Mouse (Mus musculus) thymus, postnatal 36 days (tissue): ENCODE measurements around the gene Neu4.
"Not testable (repeated sequence)": the region's sequence is repeated elsewhere in the genome, so short reads cannot be mapped to it uniquely, and the experiment has no call there.

Experiments
- DNase-seq, 2 experiments: peaks; one replicate each; pipeline ENCODE4 v3.0.0; 2022; ENCODE audit warnings: mixed read lengths in 2 of 2

Neu4 gene

DNA sequence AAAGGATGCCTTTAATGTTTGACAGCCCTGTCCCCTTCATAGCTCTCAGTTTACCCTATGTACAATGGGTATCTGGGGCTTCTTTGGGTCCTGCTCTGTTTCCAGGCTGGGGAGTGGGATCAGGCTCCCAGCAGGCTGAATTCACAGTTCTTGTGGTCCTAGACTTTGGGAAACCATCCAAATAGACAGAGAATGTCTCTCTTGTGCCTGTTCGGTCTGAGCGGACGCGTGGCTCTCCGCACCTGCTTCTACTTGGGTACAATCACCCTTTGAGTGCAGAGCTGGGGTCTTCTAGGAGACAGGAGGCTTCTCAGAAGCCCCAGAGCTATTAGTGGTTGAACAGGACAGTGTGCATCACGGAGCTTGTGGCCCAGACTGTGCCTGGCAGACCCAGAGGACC, at the start of gene Neu4:
TSS of gene Neu4 (plus strand) at position 301 of the 400 bp plus-strand sequence.
- DNase-seq: no peak

DNA sequence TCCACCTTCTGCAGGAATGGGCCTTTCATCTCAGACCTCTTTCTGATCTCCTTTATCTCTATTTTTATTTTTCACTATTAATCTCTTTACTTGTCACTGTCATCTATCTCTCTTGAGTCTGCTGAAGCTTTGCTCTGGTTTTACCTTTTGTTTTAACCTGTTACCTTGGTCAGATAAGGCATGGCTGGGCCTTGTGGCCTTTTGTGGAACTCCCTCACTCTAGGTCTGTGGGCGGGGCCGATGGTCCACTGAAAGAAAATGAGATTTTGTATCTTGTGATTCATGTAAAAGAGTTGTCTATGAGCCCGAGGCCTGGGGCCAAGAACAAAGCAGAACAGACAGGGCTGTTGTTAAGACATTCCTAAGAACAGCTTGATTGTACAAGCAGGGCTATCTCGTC, 49.5 kb upstream of the Neu4 start:
- not testable (repeated sequence) for DNase-seq

DNA sequence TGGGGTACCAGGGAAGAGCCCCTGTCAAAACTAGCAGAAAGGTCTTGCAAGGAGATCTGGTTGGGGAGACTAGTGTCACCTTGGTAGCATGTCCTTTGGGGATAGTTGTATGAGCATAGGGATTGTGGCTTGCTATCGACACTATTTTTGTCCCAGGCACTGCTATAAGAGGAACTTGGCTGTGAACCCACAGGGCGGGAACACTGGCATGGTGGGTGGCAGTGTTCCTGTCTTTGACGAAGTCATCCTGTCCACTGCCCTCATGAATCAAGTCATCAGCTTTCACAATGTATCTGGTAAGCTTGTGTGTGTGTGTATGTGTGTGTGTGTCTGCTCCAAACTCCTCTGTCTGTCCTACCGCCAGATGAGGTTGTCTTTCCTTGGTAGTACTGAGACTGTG, 44.5 kb upstream of the Neu4 start:
- DNase-seq: not testable (repeated sequence)

DNA sequence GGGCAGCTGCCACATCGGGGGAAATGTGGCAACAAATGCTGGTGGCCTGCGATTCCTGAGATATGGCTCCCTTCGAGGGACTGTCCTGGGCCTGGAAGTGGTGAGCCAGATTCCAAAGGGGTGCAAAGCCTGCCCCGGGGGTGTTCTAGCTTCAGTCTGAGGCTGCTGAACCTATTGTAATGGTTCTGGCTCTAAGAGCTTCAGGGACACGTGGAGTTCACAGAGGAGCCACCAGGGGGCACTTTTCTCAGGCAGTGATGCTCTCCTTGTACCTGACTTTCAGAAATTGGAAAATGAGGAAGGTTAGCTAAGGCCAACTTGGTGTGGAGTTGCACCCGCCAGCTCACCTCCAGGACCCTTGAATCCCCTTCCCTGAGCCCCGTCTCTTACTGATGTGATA, 42.0 kb upstream of the Neu4 start:
- DNase-seq: not testable (repeated sequence)

DNA sequence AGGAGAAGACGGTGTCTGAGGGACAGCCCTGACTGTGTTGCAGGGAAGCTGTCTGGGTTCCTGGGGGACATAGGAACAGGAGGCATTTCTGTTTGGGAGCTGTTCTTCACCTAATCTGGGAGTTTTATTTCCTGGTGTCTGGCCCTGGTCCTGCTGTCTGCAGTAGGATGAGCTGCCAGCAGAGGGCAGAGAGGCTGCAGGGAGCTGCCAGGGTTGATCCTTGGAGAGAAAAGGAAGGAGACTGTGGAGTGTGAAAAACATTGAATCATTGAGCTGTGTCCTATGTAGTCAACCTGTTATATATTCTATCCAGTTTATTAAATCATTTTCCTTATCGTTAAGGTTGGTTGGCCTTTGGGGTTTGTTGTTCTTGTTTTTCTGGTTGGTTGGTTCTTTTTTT, 39.3 kb upstream of the Neu4 start:
- DNase-seq: not testable (repeated sequence)

DNA sequence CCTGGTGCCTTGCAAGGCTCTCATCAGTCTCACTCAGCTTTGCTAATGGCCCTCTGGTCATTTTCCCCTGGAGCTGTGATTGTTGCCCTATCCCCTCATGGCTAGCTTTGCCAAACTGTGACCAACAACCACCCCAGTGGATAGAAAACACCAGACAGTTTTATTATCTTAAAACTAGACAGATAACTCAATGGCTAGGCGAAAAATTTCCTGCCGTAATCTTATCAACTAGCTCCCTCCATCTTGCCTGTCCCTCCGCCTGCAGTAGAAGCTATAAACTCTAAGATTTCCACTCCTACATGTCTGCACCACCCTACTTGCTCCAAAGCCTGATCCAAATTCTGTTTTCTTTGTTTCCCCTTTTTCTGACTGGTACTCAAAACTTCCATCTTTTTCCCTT, 34.1 kb upstream of the Neu4 start:
- no peak for DNase-seq

DNA sequence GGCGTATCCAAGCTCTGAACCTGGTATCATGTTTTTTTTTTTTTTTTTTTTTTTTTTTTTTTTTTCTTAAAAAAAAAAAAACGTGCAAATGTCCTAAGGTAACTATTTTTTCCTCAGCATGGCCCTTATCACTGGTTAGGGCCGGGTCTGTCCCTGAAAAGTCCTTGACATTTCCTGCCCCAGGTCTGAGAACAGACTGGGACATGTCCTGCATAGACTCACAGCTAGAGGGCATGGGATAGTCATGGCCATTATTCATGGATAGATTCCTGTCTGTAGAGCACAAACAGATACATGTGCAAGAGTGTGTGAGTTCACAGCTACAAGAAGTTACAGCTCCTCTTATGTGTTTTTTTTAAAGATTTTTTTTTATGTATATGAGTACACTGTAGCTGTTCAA, 31.5 kb upstream of the Neu4 start:
- DNase-seq: no peak

DNA sequence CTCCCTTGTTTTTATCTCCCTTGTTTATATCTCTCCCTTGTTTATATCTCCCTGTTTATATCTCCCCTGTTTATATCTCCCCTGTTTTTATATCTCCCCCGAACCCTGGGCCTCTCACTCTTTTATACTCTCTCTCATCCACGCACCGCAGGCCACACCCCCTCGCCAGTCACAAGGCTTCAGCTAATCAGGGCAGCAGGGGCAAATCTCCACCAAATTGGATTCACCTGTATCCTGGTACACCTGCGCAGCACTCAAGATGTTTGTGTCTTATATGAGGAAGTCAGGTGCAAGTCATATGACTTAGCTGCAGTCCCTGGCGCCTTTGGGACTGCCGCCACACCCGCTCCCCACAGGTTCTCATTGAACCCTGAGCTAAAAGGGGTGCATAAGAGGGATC, 30.0 kb upstream of the Neu4 start, which contains the start of gene Gal3st2c:
TSS of gene Gal3st2c (plus strand) at position 301 of the 400 bp plus-strand sequence.
- DNase-seq: not testable (repeated sequence)

DNA sequence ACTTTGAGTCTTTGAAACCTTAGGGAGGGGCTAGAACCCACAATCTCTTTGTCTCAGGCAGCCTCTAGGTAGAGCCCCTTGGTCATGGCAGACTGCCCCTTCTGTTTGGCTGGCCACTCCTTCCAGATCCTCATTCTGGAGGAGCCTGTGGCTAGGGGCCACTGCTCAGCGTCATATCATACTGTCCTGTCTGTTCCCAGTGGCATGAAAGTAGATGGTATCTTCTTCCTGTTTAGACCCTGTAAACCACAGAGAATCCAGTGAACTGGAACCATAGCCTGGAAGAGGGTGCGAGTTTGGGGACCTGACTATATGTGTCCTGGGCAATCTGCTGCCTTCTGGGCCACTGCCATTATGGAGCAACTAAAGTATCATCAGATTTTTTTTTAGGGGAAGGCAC, 29.2 kb upstream of the Neu4 start:
- not testable (repeated sequence) for DNase-seq

DNA sequence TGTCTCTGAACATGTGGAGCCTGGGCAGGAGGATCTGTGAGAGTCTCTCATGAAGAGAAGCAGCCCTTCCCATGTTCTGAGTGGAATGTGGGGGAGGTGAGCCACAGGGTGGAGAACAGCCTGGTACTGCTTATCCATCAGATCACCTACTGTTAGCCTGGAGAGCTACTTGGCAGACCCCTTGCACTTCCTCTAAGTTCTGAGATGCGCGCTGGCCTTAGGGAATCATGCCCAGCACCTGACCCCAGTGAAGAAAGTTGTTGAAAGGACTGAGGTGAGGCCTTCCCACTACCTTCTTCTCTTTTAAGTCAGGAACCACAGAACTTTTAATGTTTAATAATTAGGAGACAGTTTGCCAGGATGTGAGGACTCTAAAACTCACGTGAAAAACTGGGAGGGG, 28.8 kb upstream of the Neu4 start:
- not testable (repeated sequence) for DNase-seq

DNA sequence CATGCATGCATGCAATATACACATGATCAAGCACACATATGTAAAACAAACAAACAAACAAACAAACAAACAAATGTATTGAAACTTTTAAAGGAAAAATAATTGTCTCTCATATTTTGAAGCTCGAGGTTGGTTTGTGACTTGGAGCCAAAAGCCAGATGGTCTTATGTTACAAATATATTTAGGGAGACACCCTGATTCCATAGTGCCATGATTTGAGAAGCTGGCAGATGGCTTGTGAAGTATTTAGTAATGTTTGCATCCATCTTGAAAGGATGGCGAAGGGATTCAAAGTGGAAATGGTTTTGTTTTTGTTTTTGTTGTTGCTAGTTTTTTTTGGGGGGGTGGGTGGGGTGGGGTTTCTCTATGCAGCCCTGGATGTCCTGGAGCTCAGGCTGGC, 19.2 kb upstream of the Neu4 start:
- DNase-seq: no peak

DNA sequence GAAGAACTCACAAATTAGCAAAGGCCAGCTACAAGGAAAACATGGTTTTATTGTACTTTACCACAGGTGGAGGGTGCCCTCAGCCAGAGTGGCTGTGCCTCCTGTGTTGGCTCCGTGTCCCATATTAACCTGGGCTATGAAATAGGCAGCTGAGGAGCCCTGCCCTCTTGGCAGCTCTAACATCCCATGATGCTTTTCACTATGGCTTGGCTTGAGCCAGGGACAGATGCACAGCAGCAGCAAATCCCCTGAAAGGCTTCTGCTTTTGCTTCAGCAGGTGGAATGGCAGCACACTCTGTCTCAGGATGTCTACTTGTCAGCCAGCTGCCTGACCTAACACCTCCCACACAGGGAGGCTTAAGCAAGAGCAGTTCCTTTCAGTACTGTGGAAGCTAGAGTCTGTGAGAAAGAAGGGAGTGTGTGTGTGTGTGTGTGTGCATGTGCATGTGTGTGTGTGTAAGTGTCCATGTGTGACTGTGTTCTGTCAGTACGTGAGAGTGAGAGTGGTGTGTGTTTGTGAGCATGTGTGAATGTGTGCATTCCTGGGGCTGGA, 14.2 kb upstream of the Neu4 start:
- not testable (repeated sequence) for DNase-seq

DNA sequence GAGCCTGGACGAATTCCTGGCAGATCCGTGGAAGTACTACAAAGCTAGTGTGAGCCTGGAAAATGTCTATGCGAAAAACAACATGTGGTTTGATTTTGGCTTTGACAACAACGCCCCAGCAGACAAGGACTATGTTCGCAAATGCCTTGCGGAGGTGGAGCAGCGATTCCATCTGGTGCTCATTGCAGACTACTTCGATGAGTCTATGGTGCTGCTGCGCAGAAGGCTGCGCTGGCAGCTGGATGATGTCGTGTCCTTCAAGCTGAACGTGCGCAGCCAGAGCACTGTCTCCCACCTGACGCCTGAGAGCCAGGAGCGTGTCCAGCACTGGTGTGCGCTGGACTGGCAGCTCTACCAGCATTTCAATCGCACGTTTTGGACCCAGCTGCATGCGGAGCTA, 11.4 kb upstream of the Neu4 start:
- not testable (repeated sequence) for DNase-seq

DNA sequence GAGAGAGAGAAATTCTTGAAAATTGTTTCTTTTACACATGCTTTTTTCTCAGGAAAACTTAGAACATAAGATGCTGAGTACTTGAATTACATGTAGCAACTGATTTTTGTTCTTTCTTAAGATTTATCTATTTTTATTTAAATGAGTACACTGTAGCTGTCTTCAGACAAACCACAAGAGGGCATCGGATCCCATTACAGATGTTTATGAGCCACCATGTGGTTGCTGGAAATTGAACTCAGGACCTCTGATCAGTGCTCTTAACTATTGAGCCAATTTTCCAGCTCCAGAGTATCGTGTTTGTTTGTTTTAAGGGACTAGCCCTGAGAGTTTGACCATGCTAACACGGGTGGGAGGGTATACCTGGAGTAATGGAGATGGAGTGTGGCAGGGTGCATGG, 8.6 kb upstream of the Neu4 start:
- no peak for DNase-seq

DNA sequence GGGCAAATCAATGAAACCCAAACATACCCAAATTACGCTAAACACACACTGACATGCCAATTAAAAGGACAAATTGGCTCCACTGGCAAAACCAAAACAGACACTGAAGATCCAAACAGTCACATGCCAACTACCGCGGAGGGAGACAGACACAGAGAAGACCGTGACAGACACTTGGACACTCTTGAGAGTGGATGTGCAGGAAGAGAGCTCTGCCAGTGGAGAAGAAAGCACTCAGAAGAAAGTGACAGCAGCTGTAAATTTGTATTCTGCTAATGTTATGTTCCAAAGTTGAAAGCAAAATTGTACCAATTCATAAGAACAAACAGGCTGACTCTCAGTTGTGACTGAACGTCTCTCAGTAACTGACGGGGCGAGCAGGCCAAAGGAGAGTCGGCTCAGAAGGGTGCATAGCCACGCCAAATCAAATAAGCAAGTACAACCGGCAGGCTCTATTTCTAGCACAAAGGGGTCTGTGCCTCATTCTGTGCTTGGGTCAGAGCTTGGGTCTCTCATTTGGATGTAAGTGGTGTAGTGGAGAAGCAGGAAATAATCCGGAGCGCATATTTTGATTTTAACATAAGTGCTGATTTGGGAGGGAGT, 7.4 kb downstream of the Neu4 start:
- DNase-seq: no peak

DNA sequence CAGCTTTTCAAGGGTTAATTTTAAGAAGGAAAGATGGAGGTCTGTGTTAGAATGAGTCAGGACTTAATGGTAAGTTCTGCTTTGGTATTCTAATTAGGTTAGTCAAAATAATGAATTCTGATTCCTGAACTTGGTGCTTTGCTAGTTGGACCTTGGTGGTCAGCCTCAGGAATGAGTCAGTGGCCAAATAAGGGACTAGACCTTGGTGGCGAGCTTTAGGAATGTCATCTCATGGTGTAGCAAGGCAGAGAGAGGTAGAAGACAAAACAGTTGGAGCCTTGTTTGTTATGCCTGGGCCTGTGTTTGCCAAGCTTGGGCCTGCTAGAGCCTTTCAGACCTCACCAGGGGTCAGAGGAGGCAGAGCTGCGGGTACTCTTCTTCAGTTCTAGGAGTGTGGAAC, 8.5 kb downstream of the Neu4 start:
- DNase-seq: no peak

DNA sequence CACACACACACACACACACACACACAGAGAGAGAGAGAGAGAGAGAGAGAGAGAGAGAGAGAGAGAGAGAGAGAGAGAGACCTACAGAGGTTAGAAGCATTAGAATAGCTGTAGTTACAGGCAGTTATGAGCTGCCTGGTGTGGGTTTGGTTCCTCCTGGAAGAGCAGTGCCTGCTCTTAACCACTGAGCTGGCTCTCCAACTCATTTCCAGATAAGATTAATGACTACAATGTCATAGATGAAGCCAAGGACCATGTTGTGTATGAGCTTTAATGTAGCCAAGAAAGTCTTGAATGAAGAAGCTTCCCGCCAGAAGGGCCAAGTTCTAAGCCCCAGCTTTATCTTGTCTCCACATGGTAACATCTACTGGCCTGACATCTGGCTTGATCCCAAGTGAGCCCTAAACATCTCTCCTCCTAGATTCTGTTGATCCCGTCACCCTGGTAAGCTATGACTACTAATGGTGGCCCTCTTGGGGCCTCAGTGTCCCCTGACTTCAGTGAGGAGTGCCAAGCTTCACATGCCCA, 12.9 kb downstream of the Neu4 start:
- DNase-seq: no peak

DNA sequence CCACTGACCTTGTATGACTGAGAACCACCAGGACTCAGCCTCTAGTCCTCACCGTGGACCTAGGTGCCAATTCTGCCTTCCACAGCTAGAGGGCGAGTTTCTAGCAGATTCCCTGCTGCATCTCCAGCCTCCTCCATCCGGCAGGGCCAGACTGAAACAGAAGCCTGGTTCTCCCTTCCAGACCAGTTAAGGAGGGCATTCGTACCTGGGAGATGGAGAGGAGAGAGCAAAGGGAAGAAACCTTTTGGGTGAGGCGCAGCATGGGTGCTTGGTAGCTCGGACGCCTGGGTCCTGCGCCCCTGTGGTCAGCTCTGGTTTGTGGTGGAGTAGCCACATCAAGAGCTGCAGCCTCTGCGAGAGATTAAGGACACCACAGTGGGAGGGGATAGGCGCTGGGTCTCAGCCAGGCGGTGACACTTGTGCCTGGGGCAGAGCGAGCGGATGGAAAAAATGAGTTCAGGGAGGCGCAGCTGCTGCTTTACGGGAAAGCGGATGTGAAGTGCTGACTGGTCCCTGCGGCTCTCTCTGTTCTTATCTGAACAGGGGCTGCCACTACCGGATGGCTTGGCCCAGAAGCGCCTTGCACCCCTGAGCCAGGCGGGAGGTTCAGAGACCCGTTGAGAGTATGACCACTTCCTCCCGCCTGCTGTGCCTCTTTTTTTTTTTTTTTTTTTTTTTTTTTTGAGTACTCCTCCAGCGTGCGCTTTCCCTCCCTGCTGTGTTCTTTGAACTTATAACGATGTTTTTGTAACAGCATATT, 14.9 kb downstream of the Neu4 start:
- peak; percentile 82 to 88 for DNase-seq

DNA sequence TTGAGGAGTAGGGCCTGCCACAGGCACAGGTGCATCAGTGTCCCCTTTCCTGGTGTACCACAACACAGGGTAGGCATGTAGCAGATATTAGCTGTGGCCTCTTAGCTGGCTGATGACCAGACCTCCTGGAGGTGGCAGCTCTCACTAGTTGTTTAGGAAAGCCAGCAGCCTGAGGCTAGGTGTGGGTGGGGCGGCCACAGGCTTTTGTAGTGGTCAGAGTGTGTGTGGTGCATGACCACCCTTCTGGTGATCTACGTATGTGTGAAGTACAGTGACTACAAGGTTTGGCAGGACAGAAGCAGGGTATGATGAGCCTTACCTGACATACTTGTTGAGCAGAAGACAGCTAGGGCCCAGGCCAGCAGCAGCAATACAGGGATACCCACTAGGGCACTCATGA, 20.1 kb downstream of the Neu4 start:
- DNase-seq: no peak

DNA sequence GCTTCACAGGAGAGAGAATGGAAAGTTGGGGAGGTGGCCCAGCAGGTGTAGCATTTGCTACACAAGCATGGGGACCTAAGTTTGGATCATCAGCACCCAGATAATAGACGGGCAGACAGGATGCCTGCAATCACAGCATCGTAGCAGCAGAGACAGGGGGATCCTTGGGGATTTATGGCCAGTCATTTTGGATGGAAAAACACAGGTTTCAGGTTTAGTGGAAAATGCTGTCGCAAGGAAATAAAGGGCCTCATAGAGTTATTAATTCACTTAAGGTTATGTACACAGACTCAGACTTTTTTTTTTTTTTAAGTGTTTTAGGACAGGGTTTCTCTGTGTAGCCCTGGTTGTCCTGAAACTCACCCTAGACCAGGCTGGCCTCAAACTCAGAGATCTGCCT, 25.3 kb downstream of the Neu4 start:
- DNase-seq: no peak

DNA sequence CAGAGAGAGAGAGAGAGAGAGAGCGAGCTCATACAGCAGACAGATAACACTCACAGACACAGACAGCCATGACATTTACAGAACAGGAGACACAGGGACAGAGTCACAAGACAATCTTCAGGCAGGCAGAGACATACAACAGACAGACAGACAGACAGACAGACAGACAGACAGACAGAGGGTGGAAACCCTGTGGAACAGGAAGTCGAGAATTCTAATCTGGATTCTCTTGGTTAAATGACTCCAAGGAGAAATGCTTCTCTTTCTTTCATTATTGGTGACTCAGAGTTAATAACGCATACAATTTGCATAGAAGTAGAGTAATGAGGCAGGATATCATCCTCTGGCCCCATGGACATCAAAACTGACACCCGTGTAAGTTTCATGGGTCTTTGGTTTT, 26.3 kb downstream of the Neu4 start:
- no peak for DNase-seq

DNA sequence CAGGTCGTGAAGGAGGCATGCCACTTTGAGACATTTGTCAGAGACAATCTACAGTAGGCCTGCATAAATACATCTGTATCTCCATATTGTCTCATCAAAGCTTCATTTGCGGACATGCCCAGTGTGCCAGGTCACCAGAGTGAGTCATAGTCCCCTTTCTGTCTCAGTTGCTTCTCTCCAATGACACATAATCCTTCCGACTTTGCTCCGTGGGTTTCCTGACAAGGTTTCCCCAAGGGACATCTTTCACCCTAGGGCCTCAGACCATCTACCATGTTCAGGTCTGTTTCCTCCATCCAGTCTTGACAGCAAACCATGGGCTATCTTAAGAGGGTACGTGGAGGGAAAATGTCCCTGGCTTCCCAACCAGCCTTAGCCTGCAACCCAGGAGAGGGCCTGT, 30.9 kb downstream of the Neu4 start:
- DNase-seq: no peak

DNA sequence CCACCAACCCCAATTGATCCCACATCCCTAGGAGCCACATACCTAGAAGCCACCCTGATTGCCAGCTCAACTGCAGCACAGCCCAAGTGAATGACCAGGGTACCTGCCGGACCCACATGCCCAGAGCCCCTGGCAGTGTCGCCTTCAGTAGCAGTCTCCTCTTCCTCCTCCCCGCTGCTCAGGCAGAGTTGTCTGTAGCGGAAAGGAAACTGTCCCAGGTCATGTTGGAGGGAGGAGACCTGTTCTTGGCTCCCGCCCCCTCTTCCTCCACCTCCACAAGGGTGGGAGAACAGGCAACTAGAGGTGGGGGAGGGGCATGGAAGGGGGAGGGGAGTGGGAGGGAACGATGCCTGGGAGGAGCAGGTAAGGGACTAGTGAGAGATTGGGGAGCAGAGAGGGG, 32.1 kb downstream of the Neu4 start, which contains the start of gene Pdcd1:
TSS of gene Pdcd1 (minus strand) at position 181 of the 400 bp plus-strand sequence.
- peak; percentile 50 to 66 for DNase-seq
